12 mouse cellular contexts compared by ENCODE assay signal in the genomic region with DNA sequence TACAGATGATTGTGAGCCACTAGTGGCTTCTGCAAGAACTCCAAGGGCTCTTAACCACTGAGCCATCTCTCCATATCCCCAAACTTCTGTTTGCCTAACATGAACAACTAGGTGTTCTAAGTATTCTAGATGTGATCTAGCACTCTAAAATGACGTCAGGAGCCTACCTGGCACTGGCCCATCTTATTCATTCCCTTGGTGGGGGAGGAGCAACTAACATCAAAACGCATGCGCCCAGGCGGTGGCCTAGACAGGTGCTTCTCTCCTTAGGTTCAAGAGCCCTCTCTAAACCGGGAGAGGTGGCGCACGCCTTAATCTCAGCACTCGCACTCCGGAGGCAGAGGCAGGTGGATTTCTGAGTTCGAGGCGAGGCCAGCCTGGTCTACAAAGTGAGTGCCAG. TPM values are rescaled to one million over a fixed set of nuclear protein-coding genes. Genes with fewer than 3 reads are reported as not detected.
A peak's percentile ranks its signal among the peaks of the same experiment; 100 is the strongest.
DNase-seq lines count a peak whose midpoint lies in the region; ATAC-seq lines count a peak whose summit lies in the region.
"Had no signal": no experiment of that assay in that cellular context is flagged by ENCODE, and none has a peak within 500 bp of the region (broad histone marks: within the 10 kb centered on the region; RNA-seq: fewer than 3 reads in every experiment).

No protein-coding gene starts in this region.

- H3K9ac ChIP-seq in heart, embryonic 11.5 days (ENCODE audit: low read depth, low read length) = no peak overlapping the region
- H3K9ac ChIP-seq in midbrain, embryonic 12.5 days (replicated peaks) = no peak overlapping the region
- H3K9ac ChIP-seq in midbrain, embryonic 16.5 days (ENCODE audit: low read depth, low read length) = no peak overlapping the region
- H3K9ac ChIP-seq in liver, embryonic 11.5 days (ENCODE audit: low read depth, low read length) = no peak overlapping the region

- no peak for ATAC-seq in heart, embryonic 11.5 days (replicated peaks; ENCODE audit: insufficient number of reproducible peaks, low FRiP score, low TSS enrichment)
- no peak for ATAC-seq in midbrain, embryonic 12.5 days (ENCODE audit: low FRiP score, low read depth)
- no peak for ATAC-seq in midbrain, embryonic 16.5 days
- ATAC-seq in liver, embryonic 11.5 days (replicated peaks; ENCODE audit: low FRiP score) = no peak
- ATAC-seq: activated CD4-positive, CD25-positive, alpha-beta regulatory T cell, adult 4 months had no signal

- H3K36me3 ChIP-seq in heart, embryonic 10.5 days = no peaks in the 10 kb centered on the region
- H3K36me3 ChIP-seq in heart, embryonic 11.5 days (ENCODE audit: control insufficient read depth, insufficient read depth, low read length) = no peaks in the 10 kb centered on the region
- H3K36me3 ChIP-seq in midbrain, embryonic 12.5 days = no peaks in the 10 kb centered on the region
- H3K36me3 ChIP-seq in midbrain, embryonic 16.5 days (ENCODE audit: control insufficient read depth, insufficient read depth, low read length) = no peaks in the 10 kb centered on the region
- no peaks in the 10 kb centered on the region for H3K36me3 ChIP-seq in liver, embryonic 11.5 days (ENCODE audit: control insufficient read depth, insufficient read depth, low read length)

- no peak for DNase-seq in heart, embryonic 10.5 days (ENCODE audit: low spot score)
- DNase-seq in liver, embryonic 11.5 days (ENCODE audit: low spot score) = no peak
- no peak for DNase-seq in urinary bladder, adult 18-20 months (ENCODE audit: low spot score in 2 of 2)
- DNase-seq in adrenal gland, adult 8-10 months = no peak
- no peak for DNase-seq in cerebellum, postnatal 14 days
- DNase-seq: cerebellum, adult 18-20 months; right cerebral cortex, postnatal 25 days; thymus, postnatal 14 days had no signal

- H3K4me2 ChIP-seq in heart, embryonic 11.5 days = no peak overlapping the region; the same call in 1 of the 2 replicates
- peak overlapping the region; percentile 89; the same call in 1 of the 2 replicates for H3K4me2 ChIP-seq in midbrain, embryonic 12.5 days (replicated peaks)
- H3K4me2 ChIP-seq in midbrain, embryonic 16.5 days (ENCODE audit: low read length) = no peak overlapping the region
- peak overlapping the region; percentile 93 for H3K4me2 ChIP-seq in liver, embryonic 11.5 days

- H3K9me3 ChIP-seq in heart, embryonic 10.5 days = no peaks in the 10 kb centered on the region
- H3K9me3 ChIP-seq in heart, embryonic 11.5 days (replicated peaks; ENCODE audit: control insufficient read depth, low read length) = no peaks in the 10 kb centered on the region
- H3K9me3 ChIP-seq in midbrain, embryonic 12.5 days = no peaks in the 10 kb centered on the region
- no peaks in the 10 kb centered on the region for H3K9me3 ChIP-seq in midbrain, embryonic 16.5 days (replicated peaks; ENCODE audit: control insufficient read depth, low read length, poor library complexity, severe bottlenecking)
- no peaks in the 10 kb centered on the region for H3K9me3 ChIP-seq in liver, embryonic 11.5 days (ENCODE audit: control insufficient read depth, low read length)

- peaks cover 22% of the 10 kb centered on the region for H3K4me1 ChIP-seq in heart, embryonic 10.5 days
- H3K4me1 ChIP-seq in heart, embryonic 11.5 days (ENCODE audit: control insufficient read depth, insufficient read depth, low read length) = peaks cover 7% of the 10 kb centered on the region
- H3K4me1 ChIP-seq in midbrain, embryonic 12.5 days = peaks cover 24% of the 10 kb centered on the region
- peaks cover 9% of the 10 kb centered on the region; the same call in 1 of the 2 replicates for H3K4me1 ChIP-seq in midbrain, embryonic 16.5 days (ENCODE audit: control insufficient read depth, insufficient read depth, low read length)
- peaks cover 3% of the 10 kb centered on the region for H3K4me1 ChIP-seq in liver, embryonic 11.5 days (replicated peaks; ENCODE audit: control insufficient read depth, insufficient read depth, low read length)

- H3K4me3 ChIP-seq in heart, embryonic 10.5 days = 0 out of 2 replicates have a peak overlapping the region, but pooled peaks have one; percentile 68
- no peak overlapping the region for H3K4me3 ChIP-seq in heart, embryonic 11.5 days (ENCODE audit: low read depth, low read length)
- H3K4me3 ChIP-seq in midbrain, embryonic 12.5 days = no peak overlapping the region
- no peak overlapping the region for H3K4me3 ChIP-seq in midbrain, embryonic 16.5 days (ENCODE audit: low read depth, low read length)
- no peak overlapping the region for H3K4me3 ChIP-seq in liver, embryonic 11.5 days (ENCODE audit: low read depth, low read length)

- H3K27me3 ChIP-seq in heart, embryonic 10.5 days (ENCODE audit: insufficient read depth, poor library complexity, severe bottlenecking) = peaks cover 46% of the 10 kb centered on the region
- H3K27me3 ChIP-seq in heart, embryonic 11.5 days (ENCODE audit: control insufficient read depth, insufficient read depth, low read length) = peaks cover 20% of the 10 kb centered on the region
- peaks cover 52% of the 10 kb centered on the region for H3K27me3 ChIP-seq in midbrain, embryonic 12.5 days
- H3K27me3 ChIP-seq in midbrain, embryonic 16.5 days (ENCODE audit: control insufficient read depth, insufficient read depth, low read depth, low read length) = peaks cover 9% of the 10 kb centered on the region
- H3K27me3 ChIP-seq in liver, embryonic 11.5 days (replicated peaks; ENCODE audit: control insufficient read depth, insufficient read depth, low read length) = peaks cover 18% of the 10 kb centered on the region

- H3K27ac ChIP-seq in heart, embryonic 10.5 days = no peak overlapping the region
- no peak overlapping the region for H3K27ac ChIP-seq in heart, embryonic 11.5 days (ENCODE audit: low read depth, low read length)
- H3K27ac ChIP-seq in midbrain, embryonic 12.5 days (replicated peaks) = no peak overlapping the region
- H3K27ac ChIP-seq in midbrain, embryonic 16.5 days (ENCODE audit: low read length) = no peak overlapping the region
- H3K27ac ChIP-seq in liver, embryonic 11.5 days (ENCODE audit: low read depth, low read length) = no peak overlapping the region

- 41% methylated on average over 11 of the region's 11 CpGs for WGBS in heart, embryonic 10.5 days
- WGBS in heart, embryonic 11.5 days (ENCODE audit: insufficient replicate concordance) = 42% methylated on average over 11 of the region's 11 CpGs
- WGBS in midbrain, embryonic 12.5 days = 62% methylated on average over 11 of the region's 11 CpGs
- WGBS in midbrain, embryonic 16.5 days = 63% methylated on average over 11 of the region's 11 CpGs
- WGBS in liver, embryonic 11.5 days = 49% methylated on average over 11 of the region's 11 CpGs

RNA-seq across cellular contexts. Expression of a gene that starts 1.3 kb away (rescaled TPM):
- 0.89 and 2.1 TPM in 2 replicates for polyA plus RNA-seq in heart, embryonic 10.5 days (2016; fragmentation: Nextera tagmentation; extraction: Ambion mirVana)
- 0.63 and 0.77 TPM in 2 replicates for polyA plus RNA-seq in heart, embryonic 11.5 days (2014; fragmentation: Nextera tagmentation; extraction: Ambion mirVana)
- polyA plus RNA-seq in midbrain, embryonic 12.5 days (2016; fragmentation: Nextera tagmentation; extraction: Ambion mirVana) = 1.2 and 1.3 TPM in 2 replicates
- 4.9 and 8.9 TPM in 2 replicates for polyA plus RNA-seq in midbrain, embryonic 16.5 days (2015; fragmentation: Nextera tagmentation; extraction: Ambion mirVana)
- polyA plus RNA-seq in liver, embryonic 11.5 days (2014; fragmentation: Nextera tagmentation; extraction: Ambion mirVana) = 7.3 and 8.3 TPM in 2 replicates
- total RNA-seq in adrenal gland, adult 8-10 months (2022) = 1 to 10 TPM; 2.6 to 5.3 (median 3.9) TPM

RNA-seq across cellular contexts. Expression of a gene that starts 22.9 kb away (rescaled TPM):
- polyA plus RNA-seq in heart, embryonic 10.5 days (2016; fragmentation: Nextera tagmentation; extraction: Ambion mirVana) = 271 and 373 TPM in 2 replicates
- polyA plus RNA-seq in heart, embryonic 11.5 days (2014; fragmentation: Nextera tagmentation; extraction: Ambion mirVana) = 117 and 145 TPM in 2 replicates
- polyA plus RNA-seq in midbrain, embryonic 12.5 days (2016; fragmentation: Nextera tagmentation; extraction: Ambion mirVana) = 325 TPM in 2 replicates
- 194 and 198 TPM in 2 replicates for polyA plus RNA-seq in midbrain, embryonic 16.5 days (2015; fragmentation: Nextera tagmentation; extraction: Ambion mirVana)
- polyA plus RNA-seq in liver, embryonic 11.5 days (2014; fragmentation: Nextera tagmentation; extraction: Ambion mirVana) = 188 and 210 TPM in 2 replicates
- total RNA-seq in adrenal gland, adult 8-10 months (2022) = 100 to 1,000 TPM; 128 to 156 (median 143) TPM

RNA-seq across cellular contexts. Expression of a gene that starts 41.8 kb away (rescaled TPM):
- not detected in 2 replicates for polyA plus RNA-seq in heart, embryonic 10.5 days (2016; fragmentation: Nextera tagmentation; extraction: Ambion mirVana)
- polyA plus RNA-seq in heart, embryonic 11.5 days (2014; fragmentation: Nextera tagmentation; extraction: Ambion mirVana) = not detected in 2 replicates
- polyA plus RNA-seq in midbrain, embryonic 12.5 days (2016; fragmentation: Nextera tagmentation; extraction: Ambion mirVana) = 0.18 TPM in 1 of 2 replicates, not detected in the other
- polyA plus RNA-seq in midbrain, embryonic 16.5 days (2015; fragmentation: Nextera tagmentation; extraction: Ambion mirVana) = 0.25 TPM in 1 of 2 replicates, not detected in the other
- not detected in 2 replicates for polyA plus RNA-seq in liver, embryonic 11.5 days (2014; fragmentation: Nextera tagmentation; extraction: Ambion mirVana)
- not detected for total RNA-seq in adrenal gland, adult 8-10 months (2022)
- polyA plus RNA-seq: activated CD4-positive, CD25-positive, alpha-beta regulatory T cell, adult 4 months had no signal

Comparison
In these comparisons a context has a peak if more than half of its experiments do, and no peak if none do; other contexts are left out.
1. H3K4me2 ChIP-seq: peak in midbrain, embryonic 12.5 days (single experiment) and liver, embryonic 11.5 days (single experiment); none in heart, embryonic 11.5 days (single experiment) and midbrain, embryonic 16.5 days (single experiment).